Mouse (Mus musculus) right cerebral cortex, adult 18-20 months (tissue): ENCODE measurements at regions not wholly inside any gene's neighbourhood (a gene's known extent, or its start where the extent isn't known, plus 50 kb on each side); places are given as distances from the start of the nearest gene placed in this dataset.

Experiments
- DNase-seq: peaks from one replicate; pipeline ENCODE4 v3.0.0; 2022; ENCODE audit warnings: mixed read lengths

- DNase-seq = no peak
Measured at GRCm38 (mm10) chr13:57281941-57282710, 386.3 kb upstream of the Trpc7 start.

GRCm38 (mm10) chr13:57281504-57281903 is 385.7 kb upstream of the Trpc7 start:
- peak; percentile 50 for DNase-seq

GRCm38 (mm10) chr13:57278580-57278979 is 382.8 kb upstream of the Trpc7 start:
- DNase-seq = no peak

- no peak for DNase-seq
Measured at GRCm38 (mm10) chr13:57277076-57277475, 381.3 kb upstream of the Trpc7 start.

- DNase-seq = no peak
Measured at GRCm38 (mm10) chr13:57275871-57276270, 380.1 kb upstream of the Trpc7 start.

GRCm38 (mm10) chr13:57273593-57273992 is 377.8 kb upstream of the Trpc7 start:
- DNase-seq = no peak

GRCm38 (mm10) chr13:57269614-57270013 is 373.8 kb upstream of the Trpc7 start:
- DNase-seq = peak; percentile 24

- peak; percentile 75 for DNase-seq
Measured at GRCm38 (mm10) chr13:57259920-57260319, 364.1 kb upstream of the Trpc7 start.

GRCm38 (mm10) chr13:57259474-57259873 is 363.7 kb upstream of the Trpc7 start:
- DNase-seq = no peak

GRCm38 (mm10) chr13:57255920-57256319 is 360.1 kb upstream of the Trpc7 start:
- peak; percentile 82 for DNase-seq

- DNase-seq = no peak
Measured at GRCm38 (mm10) chr13:57249851-57250250, 354.1 kb upstream of the Trpc7 start.

- DNase-seq = no peak
Measured at GRCm38 (mm10) chr13:57249401-57249800, 353.6 kb upstream of the Trpc7 start.

GRCm38 (mm10) chr13:57246238-57246963 is 350.6 kb upstream of the Trpc7 start:
- peak; percentile 45 for DNase-seq

GRCm38 (mm10) chr13:57236917-57237316 is 341.1 kb upstream of the Trpc7 start:
- DNase-seq = no peak

- DNase-seq = no peak
Measured at GRCm38 (mm10) chr13:57236211-57236610, 340.4 kb upstream of the Trpc7 start.

GRCm38 (mm10) chr13:57232906-57233305 is 337.1 kb upstream of the Trpc7 start:
- no peak for DNase-seq

- DNase-seq = no peak
Measured at GRCm38 (mm10) chr13:57231666-57232065, 335.9 kb upstream of the Trpc7 start.

GRCm38 (mm10) chr13:57230253-57230652 is 334.5 kb upstream of the Trpc7 start:
- no peak for DNase-seq

GRCm38 (mm10) chr13:57221092-57221491 is 325.3 kb upstream of the Trpc7 start:
- DNase-seq = no peak

GRCm38 (mm10) chr13:57216161-57216560 is 320.4 kb upstream of the Trpc7 start:
- DNase-seq = no peak

- DNase-seq = no peak
Measured at GRCm38 (mm10) chr13:57212251-57212650, 316.5 kb upstream of the Trpc7 start.

GRCm38 (mm10) chr13:57191195-57191594 is 295.4 kb upstream of the Trpc7 start:
- DNase-seq = no peak

GRCm38 (mm10) chr13:57189246-57189645 is 293.5 kb upstream of the Trpc7 start:
- DNase-seq = no peak

GRCm38 (mm10) chr13:57186168-57186567 is 290.4 kb upstream of the Trpc7 start:
- DNase-seq = no peak
